Mouse (Mus musculus): ENCODE results near the gene Pef1.

DNA sequence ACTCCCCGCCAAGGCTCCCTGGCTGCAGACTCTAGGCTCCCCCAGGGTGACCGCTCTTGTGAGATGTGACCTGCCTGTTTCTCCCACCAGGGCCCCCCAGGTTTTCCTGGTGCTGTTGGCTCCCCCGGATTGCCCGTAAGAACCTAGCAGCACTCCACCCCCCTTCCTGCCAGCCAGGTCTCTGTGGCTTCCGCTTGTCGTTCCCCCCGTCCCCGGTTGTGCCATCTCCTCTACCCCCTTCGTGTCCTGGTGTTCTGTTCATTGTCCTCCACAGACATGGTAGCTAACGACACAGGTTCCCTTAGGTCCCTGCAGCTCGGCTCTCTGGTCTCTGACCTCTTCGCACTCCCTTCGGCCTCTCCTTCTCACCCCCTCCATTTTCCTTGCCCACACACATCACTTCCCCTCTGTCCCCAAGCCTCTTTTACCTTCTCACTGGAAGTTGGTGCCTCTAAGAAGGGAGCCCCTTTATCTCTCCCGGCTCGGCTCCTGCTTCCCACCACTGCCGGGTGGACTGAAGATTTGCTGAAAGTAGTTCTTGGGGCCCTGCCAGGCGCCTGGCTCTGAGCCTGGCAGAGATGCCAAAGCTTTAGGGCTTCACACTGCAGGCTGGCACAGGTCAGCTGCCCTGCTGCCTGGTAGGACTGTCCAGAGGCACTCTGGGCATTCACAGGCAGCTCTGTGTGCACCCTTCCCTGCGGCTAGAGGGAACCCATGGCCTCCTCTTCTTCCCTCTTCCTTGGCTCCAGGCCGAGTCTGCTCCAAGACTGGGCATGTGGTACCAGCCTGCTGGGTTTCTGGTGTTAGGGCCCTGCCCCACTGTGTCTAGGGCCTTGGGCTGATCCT lies 20.8 kb upstream of the Pef1 start:
- TF ChIP-seq CTCF (IDR thresholded peaks at IDR 0.05; ENCODE audit: borderline replicate concordance, extremely low read depth, insufficient read depth, insufficient read length), result no peak
- TF ChIP-seq POLR2A (IDR thresholded peaks at IDR 0.05; ENCODE audit: borderline replicate concordance, extremely low read depth, insufficient read depth, insufficient read length, poor library complexity, severe bottlenecking), result no peak

All from brain, embryonic 14.5 days (tissue).